Mouse (Mus musculus): ENCODE data around the gene Stard9.

DNA sequence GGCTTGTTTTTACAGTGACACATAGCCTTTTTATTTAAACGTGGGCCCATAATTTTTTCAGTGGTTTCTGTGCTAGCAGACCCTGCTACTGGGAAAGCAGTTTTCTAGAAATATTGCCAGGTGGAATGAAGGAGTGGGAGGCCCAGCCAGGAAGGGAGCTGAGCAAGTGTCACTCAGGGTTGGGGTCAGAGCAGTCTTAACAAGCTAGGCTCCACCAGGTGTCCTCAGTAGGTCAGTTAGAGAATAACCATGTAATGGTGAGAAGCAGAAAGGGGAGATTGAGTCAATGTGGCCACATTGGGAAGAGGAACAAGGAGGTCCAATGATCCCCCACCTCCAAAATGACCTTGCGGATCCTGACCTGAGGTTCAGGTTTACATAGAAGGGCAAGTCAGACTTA lies 25.8 kb downstream of the Stard9 start:
- TF ChIP-seq CTCF (IDR thresholded peaks at IDR 0.05; ENCODE audit: low read depth, low read length): no peak
- no peak for TF ChIP-seq POLR2A (IDR thresholded peaks at IDR 0.05; ENCODE audit: extremely low read depth, insufficient read depth, low read length)

All from liver, adult 2 months (tissue).